Mouse (Mus musculus) spleen, adult 12 weeks (tissue): ENCODE measurements around the gene Zfp128.
"Not testable (repeated sequence)": the region's sequence is repeated elsewhere in the genome, so short reads cannot be mapped to it uniquely, and the experiment has no call there.

ENCODE experiments used
- DNase-seq: peaks from one replicate; pipeline ENCODE4 v3.0.0; 2022; ENCODE audit warnings: low spot score

Gene Zfp128

DNA sequence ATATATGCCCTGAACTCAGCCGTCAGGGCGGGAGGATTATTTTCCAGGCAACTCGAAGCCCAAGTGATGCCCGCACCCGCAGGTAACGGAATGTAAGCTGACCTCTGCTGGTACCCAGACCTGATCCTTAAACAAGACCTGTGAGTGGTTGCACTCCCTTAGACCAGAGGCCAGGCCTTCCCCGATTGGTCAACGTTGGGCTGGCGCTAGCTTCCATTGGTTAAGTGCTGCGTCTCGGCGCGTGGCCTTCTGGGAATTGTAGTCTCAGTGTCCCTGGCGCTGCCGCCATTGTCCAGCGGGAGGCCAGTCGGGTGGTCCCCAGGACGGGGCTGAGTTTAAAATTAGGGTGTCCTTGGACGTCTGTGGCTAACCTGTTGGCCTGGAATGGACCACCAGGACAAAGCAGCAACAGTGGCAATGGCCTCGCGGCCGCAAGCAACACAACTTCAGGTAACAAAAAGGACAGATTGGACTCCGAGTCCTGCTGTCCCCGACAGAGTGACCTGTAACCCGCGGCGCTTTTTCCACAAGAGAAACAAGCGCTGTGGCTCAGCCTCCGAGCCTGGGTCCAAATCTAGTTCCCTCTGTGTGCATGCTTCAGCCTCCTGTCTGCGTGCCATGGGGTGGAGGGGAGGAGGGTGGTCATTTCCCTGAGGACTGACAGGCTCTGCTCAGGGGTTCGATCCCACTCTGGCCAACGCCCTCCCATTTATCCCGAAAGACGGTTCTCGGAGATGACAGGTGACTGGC, at the start of gene Zfp128:
Gene Zfp128 (plus strand): TSS at position 267 of the 750 bp plus-strand sequence.
- peak; percentile 83 for DNase-seq

DNA sequence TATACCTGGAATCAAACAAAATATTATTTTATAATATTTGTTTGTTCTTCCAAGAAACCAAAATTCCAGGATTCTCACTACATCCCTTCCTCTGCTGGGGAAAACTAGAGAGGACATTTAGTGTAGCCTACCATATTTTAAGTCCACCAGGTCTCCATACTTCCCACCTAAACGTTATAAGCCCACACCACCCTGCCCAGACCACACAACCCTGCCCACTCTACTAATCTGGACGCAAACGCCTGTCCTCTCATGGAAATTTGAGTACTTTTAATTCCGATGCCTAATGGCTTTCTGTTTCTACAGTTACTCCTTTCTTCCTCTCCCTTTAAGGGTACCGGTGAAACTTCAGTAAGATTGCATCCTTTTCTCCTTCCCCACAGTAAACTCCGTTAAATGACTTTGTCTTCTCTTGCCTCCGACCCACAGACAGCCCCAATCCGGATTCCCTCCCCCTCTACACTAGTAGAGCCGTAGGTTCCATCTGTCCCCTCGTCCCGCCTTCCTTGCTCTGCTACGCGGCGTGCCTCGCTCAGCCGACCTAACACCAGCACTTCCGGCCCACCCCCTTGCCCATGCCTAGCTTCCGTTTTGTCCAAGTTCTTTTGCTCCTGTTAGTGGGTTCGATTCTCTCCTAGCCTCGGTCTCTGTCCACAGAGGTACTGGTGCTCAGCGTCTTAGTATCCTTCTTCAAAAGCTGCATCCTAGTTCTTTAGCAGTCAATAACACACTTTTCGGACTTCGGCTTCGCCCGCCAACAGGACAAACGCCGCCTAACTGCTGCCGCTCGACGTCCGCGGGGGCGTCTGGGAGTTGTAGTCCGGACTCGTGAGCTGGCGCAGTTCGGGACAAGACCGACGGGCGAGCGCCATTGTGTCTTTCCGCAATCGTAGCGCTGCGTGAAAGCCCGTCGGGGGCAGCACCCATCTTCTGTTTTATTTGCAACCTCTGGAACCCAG, 46.5 kb upstream of the Zfp128 start, which contains the start of gene Zfp110:
Gene Zfp110 (plus strand): TSS at position 600 of the 959 bp plus-strand sequence.
- DNase-seq = peak; percentile 87

DNA sequence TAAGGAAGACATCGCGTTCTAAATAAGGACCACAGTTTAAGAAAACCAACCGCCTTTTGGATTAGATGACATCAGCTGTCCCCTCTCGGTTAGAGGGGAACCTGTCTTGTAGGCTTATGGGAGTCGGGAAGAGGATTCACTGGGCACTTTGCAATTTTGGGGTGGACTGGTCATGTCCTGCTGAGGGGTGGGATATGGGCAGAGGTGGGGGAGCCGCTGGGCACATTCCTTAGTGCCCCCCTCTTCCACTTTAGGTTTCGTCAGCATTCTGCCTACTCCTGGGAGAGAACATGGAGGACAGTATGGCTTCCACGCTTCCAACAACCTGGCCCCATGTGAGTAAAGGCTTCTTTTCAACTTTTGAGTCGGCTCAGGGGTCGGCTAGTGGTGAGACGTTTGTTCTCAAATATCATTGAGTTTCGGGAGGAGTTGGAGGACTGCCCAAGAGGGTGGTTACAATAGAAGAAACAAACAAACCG, 45.7 kb upstream of the Zfp128 start:
- no peak for DNase-seq

DNA sequence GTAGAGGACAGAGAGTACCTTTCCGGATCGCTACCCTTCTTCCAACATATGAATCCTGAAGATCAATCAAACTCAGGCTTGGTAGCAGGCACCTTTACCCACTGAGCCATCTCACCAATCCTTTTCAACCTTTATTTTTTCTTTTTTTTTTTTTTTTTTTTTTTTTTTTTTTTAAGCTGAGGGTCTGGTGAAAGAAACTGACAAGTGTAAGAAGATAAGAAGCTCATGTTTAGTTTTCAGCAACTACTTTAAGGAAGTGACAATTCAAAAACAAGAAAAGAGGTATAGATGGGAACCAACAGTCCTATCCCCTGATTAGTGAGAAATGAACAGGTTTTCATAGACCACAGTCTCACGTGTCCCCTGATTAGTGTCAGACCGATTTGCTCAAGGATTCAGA, 45.2 kb upstream of the Zfp128 start:
- no peak for DNase-seq

DNA sequence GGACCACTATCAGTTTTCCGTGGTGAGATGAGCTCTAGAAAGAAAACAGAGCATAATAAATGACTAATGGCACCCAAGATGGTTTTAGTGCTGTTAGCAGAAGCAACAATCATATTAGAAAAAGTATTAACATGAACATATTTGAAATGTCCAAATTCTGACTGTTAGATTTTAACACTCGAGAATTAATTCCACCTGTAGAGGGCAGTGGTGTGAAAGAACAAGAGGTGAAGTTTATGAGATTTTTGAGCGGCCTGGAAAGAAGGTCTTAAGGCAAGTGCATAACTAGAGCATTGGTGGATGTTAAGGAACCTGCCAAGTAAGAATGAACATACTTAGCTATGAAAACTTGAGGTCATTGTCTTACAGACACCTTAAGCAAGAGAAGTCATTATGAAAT, 6.7 kb upstream of the Zfp128 start:
- DNase-seq = no peak

DNA sequence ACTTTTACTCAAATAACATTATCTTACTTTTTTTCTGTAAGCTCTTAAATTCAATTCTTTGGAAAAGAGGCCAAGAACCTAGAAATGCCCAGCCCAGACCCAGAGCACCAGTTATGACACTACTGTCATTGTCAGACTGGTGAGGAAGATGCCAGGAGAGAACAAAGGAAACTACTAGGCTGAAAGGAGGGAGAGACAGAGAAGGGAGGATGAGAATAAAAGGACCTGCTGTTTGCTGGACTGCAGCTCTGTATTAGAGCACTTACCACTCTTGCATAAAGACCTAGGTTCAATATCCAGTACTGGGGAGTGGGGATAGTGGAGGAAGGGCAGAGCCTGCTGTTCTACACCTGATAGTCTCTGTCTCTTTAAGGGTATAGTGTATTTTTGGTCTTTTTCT, 941 bp upstream of the Zfp128 start:
- no peak for DNase-seq

DNA sequence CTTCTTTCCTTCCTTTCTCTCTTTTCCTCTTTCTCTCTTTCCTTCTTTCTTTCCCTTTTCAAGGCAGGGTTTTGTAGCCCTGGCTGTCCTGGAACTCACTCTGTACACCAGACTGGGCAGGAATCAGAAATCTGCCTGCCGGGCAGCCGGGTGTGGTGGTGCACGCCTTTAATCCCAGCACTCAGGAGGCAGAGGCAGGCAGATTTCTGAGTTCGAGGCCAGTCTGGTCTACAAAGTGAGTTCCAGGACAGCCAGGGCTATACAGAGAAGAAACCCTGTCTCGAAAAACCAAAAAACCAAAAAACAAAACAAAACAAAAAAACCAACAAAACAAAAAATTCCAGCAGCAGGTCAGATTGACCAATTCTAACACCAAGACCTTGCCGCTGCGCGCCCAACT, 480 bp upstream of the Zfp128 start:
- not testable (repeated sequence) for DNase-seq

DNA sequence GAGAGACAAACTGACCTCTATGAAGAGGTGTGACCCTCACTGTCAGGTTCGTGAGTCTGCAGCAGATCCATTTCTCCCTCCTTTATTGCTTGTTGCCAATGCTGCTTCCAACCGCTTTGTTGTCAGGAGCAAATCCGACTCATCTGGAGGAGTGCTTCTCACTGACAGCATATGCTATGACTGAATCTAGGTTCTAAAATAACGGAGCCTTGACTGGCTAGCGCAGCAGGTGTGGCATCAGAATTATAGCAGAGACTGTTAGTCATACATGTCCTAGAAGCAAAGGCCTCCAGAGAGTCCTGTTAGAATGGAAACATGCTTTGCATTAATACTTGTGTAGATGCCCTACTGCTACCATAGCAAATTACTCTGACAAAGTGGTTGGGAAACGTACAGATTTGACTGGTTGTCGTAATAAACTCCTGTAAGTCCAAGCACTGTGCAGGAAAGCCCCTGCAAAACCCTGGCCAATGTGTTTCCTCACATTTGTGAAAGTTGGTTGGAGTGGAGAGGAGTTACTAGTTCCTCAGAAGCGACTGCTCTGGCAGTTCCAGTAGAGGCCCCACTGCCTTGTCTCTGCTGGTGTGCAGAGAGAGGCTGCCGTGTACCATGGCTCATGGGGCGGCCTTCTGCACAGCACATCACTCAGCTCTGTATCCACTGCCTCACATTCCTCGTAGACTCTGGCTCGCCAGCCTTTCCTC, 5.7 kb downstream of the Zfp128 start:
- no peak for DNase-seq

DNA sequence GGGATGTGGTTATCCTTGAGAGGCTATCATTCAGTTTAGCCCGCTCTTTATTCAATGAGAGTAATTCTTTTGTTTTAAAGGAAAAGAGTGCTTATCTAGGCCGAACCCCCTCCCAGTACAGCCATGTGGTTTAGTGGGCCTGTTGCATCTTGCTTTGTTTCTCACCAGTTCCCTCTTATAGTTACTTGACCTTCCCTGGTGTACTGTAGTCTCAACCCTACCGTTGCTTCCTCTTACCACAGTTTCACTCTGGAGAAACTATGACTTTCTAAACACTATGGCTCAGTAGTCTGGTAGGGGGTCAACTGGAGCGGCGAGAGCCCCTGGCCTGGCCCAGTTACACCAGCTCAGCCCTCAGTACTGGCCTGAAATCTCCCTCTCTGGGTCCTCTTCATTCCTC, 6.6 kb downstream of the Zfp128 start:
- no peak for DNase-seq

DNA sequence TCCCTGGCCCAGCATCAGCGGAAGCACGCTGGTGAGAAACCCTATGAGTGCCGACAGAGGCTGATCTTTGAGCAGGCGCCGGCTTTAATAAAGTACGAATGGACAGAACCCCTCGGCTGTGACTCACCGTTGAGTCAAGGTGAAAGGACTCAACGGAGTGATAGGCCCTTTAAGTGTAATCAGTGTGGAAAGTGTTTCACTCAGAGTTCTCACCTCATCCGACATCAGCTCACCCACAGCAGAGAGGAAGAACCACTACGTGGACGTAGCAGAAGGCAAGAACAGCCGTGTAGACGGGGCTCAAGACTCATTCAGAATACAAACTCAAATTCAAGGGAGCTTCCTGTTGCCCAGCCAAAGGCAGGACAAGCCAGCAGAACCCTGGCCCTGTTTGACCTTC, 10.0 kb downstream of the Zfp128 start:
- no peak for DNase-seq

DNA sequence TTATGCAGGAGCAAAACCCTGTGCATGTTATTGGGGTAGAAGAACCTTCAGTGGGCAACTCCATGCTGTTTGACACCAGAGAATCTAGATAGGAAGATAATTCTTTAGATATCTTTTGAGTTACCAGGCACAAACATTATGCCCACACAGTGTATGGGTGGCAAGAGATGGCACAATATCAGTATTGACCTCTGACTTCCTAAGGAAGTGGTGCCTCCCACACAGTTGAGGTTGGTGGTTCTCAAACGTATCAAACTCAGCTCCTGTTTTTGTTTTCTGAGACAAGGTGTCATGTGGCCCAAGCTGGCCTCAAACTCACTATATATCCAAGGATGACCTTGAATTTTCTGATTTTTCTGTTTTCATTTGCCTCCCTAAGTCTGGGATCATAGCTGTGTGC, 10.4 kb downstream of the Zfp128 start:
- DNase-seq = no peak

DNA sequence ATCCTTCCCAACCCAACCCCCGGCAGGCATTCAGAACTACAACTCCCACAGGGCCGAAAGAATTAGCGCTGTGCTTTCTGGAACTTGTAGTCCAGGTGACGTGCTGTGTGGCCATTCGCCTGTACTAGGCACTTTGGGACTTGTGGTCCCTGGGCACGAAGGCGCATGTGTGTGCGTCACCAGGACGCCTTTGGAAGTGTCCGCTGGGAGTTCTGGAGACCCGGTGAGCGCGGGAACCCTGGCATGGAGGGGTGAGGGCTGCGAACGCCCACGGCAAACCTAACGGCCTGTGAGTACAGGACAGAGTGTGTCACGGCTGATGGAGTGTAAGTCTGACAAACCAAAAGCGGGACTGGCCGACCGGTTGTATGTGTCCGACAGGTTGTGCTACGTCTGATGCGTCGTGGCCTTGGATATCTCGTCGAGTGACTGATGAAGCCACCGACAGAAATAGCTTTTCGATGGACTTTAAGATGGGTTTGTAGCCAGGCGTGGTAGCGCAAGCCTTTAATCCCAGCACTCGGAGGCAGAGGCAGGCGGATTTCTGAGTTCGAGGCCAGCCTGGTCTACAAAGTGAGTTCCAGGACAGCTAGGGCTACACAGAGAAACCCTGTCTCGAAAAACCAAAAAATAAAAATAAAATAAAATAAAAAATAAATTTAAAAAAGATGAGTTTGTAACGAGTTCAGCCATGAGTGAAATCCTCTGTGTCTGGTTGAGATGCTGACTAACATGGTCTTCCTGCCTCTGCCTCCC, 16.9 kb downstream of the Zfp128 start, which contains the start of gene Zscan22:
Gene Zscan22 (plus strand): TSS at position 161 of the 756 bp plus-strand sequence.
- DNase-seq = peak; percentile 73

DNA sequence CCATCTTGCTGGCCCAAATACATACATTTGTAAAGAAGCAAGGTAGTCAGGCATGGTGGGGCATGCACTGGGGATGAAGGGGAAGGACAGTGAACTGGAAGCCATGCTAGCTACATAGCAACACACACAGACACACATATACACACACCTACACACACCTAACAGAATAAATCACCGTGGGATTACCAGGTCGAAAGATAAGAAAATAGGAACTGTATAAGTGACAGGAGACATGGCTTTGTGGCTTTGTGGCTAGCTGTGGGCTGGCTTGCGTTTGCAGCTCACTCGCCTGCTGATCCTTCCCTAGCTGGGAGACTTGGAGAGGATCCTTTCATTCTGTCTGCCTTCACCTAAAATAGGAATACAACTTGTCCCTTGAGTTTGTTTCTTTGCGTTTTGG, 20.5 kb downstream of the Zfp128 start:
- no peak for DNase-seq

DNA sequence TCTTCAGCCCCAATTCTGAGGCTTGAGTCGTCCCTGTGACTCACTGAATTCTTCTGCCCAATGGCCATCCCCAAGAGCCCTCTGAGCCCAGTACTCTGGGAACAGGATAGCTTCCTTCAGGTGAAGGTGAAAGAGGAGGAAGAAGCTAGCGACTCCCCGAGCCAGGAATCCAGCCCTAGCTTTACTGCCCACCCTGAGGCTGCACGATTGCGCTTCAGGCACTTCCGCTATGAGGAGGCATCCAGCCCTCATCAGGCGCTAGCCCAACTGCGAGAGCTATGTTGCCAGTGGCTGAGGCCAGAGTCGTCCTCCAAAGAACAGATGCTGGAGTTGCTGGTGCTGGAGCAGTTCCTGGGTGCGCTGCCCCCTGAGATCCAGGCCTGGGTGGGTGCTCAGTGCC, 22.6 kb downstream of the Zfp128 start:
- DNase-seq = no peak

DNA sequence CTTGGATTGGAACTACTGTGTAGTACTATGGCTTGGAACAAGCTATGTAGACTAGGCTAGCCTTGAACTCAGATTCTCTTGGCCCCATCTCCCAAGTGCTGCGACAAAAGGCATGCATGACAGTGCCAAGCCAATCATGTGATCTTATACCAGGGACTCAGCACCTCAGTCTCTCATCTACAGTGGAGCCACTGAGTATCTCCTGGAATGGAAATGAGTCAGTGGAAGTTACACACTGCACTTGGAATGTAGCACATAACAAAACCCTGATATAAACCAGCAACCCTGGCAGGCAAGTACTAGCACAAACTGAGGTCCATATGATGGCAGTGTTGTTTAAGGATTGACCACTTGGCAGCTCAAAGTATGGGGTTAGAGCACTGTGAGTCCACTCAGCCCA, 24.2 kb downstream of the Zfp128 start:
- DNase-seq = no peak

DNA sequence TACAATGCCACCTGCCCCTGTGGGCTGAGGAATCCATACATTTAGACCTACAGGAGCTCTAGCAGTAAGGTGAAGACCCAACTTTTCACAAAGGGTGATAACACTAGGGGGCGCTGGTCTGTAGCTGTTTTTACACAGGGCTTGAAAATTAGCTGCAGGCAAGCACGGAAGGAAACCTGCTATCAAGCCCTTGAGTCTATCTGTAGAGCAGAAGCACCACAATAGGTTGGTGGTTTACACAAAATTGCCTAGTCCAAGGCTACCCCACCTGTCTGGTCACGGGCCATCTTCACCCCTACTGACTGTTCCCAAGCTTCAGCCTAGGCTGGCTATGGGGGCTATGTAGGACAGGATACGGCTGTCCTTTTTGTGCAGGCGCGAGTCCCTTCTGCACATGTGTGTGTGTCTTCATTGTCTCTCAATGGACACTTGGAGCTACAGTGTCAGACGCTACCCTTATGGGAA, 28.6 kb downstream of the Zfp128 start:
- DNase-seq = peak; percentile 18

DNA sequence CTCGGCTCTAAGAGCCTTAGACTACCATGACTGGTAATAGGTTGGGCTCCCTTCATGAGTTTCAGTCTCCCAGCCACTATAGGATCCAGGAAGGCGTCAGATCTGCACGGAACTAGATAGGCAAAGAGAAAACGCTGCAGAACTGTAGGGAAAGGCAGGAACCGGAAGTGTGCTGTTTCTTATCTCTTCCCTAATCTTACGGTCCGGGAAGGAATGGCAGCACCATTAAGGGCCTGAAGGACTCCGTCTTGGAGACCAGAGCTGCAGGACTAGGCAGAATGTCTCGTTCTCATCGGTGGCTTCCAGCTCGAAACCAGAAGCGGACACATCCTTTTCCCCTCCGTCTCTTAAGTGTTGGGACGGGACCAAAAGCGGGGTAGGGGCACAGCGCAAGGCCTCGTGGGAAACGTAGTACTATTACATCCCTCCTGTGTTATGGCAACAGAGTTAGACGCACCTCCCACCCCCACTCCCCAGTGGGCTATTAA, 29.2 kb downstream of the Zfp128 start:
- DNase-seq = peak; percentile 36

DNA sequence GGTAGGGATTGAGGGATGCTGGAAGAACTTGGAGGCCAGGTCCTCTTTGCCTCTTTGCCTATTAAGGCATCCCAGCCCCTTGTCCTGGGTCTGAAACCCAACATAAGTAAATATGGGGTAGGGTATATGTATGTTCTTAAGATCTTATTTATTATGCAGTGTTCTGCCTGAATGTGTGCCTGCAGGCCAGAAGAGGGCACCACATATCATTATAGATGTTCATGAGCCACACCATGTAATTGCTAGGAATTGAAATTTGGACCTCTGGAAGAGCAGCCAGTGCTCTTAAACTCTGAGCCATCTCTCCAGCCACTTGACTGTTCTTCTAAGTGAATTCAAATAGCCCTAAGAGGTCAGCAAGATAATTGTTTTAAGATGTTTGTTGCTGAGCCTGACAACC, 32.6 kb downstream of the Zfp128 start:
- no peak for DNase-seq

DNA sequence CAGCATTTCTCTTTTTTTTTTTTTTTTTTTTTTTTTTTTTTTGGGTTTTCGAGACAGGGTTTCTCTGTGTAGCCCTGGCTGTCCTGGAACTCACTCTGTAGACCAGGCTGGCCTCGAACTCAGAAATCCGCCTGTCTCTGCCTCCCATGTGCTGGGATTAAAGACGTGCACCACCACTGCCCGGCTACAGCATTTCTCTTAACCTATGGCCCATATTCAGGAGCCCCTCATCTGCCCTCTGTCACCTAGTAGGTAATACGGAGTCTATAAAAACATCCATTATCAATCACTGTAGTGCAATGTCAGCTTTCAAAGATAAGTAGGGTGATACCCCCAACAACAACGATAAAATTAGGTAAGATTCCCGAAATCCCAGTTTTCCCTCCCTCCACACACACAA, 39.5 kb downstream of the Zfp128 start:
- DNase-seq = not testable (repeated sequence)

DNA sequence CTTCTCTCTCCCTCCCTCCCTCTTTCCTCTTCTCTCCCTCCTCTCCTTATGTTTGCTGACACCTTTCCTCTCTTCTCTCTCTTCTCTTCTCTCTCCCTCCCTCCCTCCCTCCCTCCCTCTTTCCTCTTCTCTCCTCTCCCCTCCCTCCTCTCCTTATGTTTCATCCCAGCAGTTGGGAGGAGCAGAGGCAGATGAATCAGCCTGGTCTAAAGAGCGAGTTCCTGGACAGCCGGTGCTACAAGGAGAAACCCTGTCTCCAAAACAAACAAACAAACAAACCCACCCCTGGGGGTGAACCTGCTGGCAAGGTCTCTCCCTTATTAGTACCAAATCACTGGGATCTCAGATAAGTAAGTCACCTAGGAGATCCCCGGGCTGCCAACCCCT, 40.3 kb downstream of the Zfp128 start:
- no peak for DNase-seq
